In genomic region chr1:62696983-62697341, GRCm38 (mm10) we compare ENCODE assay signal across 8 mouse cellular contexts. TPM values are rescaled to one million over a fixed set of nuclear protein-coding genes. Genes with fewer than 3 reads are reported as not detected.
DNase-seq lines count a peak whose midpoint lies in the region; ATAC-seq lines count a peak whose summit lies in the region.

No protein-coding gene starts in this region.

- H3K27ac ChIP-seq in forebrain, embryonic 12.5 days: no peak overlapping the region
- no peak overlapping the region for H3K27ac ChIP-seq in intestine, embryonic 16.5 days (ENCODE audit: low read length)

- H3K27me3 ChIP-seq in forebrain, embryonic 12.5 days: peaks cover 27% of the 10 kb centered on the region
- no peaks in the 10 kb centered on the region for H3K27me3 ChIP-seq in intestine, embryonic 16.5 days (replicated peaks; ENCODE audit: control insufficient read depth, insufficient read depth, low read length)

- 23% methylated on average over 9 of the region's 9 CpGs for WGBS in forebrain, embryonic 12.5 days
- 14% methylated on average over 9 of the region's 9 CpGs for WGBS in intestine, embryonic 16.5 days

- H3K9ac ChIP-seq in forebrain, embryonic 12.5 days: no peak overlapping the region
- no peak overlapping the region for H3K9ac ChIP-seq in intestine, embryonic 16.5 days (ENCODE audit: low read depth, low read length)

- 0 out of 2 replicates have a peak, but pooled peaks have one; percentile 52 for ATAC-seq in forebrain, embryonic 12.5 days (ENCODE audit: low FRiP score)
- ATAC-seq in intestine, embryonic 16.5 days: 0 out of 2 replicates have a peak, but pooled peaks have one; percentile 21
- no peak for ATAC-seq in erythroid progenitor cell, adult 5-6 weeks (replicated peaks; ENCODE audit: low FRiP score, poor library complexity, severe bottlenecking)

- H3K4me2 ChIP-seq in forebrain, embryonic 12.5 days: no peak overlapping the region
- H3K4me2 ChIP-seq in intestine, embryonic 16.5 days (ENCODE audit: low read depth, low read length): peak overlapping the region; percentile 34; the same call in 1 of the 2 replicates

- H3K36me3 ChIP-seq in forebrain, embryonic 12.5 days (replicated peaks): no peaks in the 10 kb centered on the region
- no peaks in the 10 kb centered on the region for H3K36me3 ChIP-seq in intestine, embryonic 16.5 days (ENCODE audit: control insufficient read depth, insufficient read depth, low read length)

- H3K4me1 ChIP-seq in forebrain, embryonic 12.5 days: peaks cover 16% of the 10 kb centered on the region
- H3K4me1 ChIP-seq in intestine, embryonic 16.5 days (ENCODE audit: control insufficient read depth, insufficient read depth, low read length): peaks cover 16% of the 10 kb centered on the region

- intact Hi-C loops in gastrocnemius, postnatal 36 days (cut with DNase I): no loop called here

- DNase-seq in urinary bladder, postnatal 14 days (ENCODE audit: low spot score): peak; percentile 42
- no peak for DNase-seq in urinary bladder, postnatal 25 days (ENCODE audit: low spot score)
- DNase-seq in lung, postnatal 36 days: peak; percentile 75
- no peak for DNase-seq in gastrocnemius, postnatal 36 days
- no peak for DNase-seq in cerebellum, adult 18-20 months

- no peaks in the 10 kb centered on the region for H3K9me3 ChIP-seq in forebrain, embryonic 12.5 days
- no peaks in the 10 kb centered on the region for H3K9me3 ChIP-seq in intestine, embryonic 16.5 days (ENCODE audit: control insufficient read depth, low read length)

- H3K4me3 ChIP-seq in forebrain, embryonic 12.5 days (replicated peaks): no peak overlapping the region
- peak overlapping the region; percentile 9; the same call in 1 of the 2 replicates for H3K4me3 ChIP-seq in intestine, embryonic 16.5 days (ENCODE audit: low read length)

RNA-seq across cellular contexts. Expression of gene Nrp2, which starts 6.1 kb away (rescaled TPM):
- 31.1 and 33.1 TPM in 2 replicates for polyA plus RNA-seq in forebrain, embryonic 12.5 days (2016; fragmentation: Nextera tagmentation; extraction: Ambion mirVana)
- polyA plus RNA-seq in intestine, embryonic 16.5 days (2015; fragmentation: Nextera tagmentation; extraction: Ambion mirVana): 23.0 and 23.7 TPM in 2 replicates
- total RNA-seq in erythroid progenitor cell, adult 5-6 weeks (2015; ENCODE audit: low replicate concordance): 0.72 and 1.7 TPM in 2 replicates
- 1.3 and 2.7 TPM in 2 replicates for total RNA-seq in erythroid progenitor cell, adult 5-6 weeks (2017; ENCODE audit: low replicate concordance)
- 1 to 10 TPM; 3.8 to 4.2 TPM for total RNA-seq in gastrocnemius, postnatal 36 days (2021)

Comparison
In these comparisons a context has a peak if more than half of its experiments do, and no peak if none do; other contexts are left out.
1. DNase-seq: peak in urinary bladder, postnatal 14 days (single experiment) and lung, postnatal 36 days (single experiment); none in urinary bladder, postnatal 25 days (single experiment), gastrocnemius, postnatal 36 days (0 of 2) and cerebellum, adult 18-20 months (0 of 2).